Mouse (Mus musculus) fibroblast of lung, adult 2 months (primary cell): ENCODE measurements around the gene Gpr82.

ENCODE experiments used
- DNase-seq: peaks from one replicate; pipeline ENCODE4 v3.0.0-alpha.2; 2011; ENCODE audit warnings: low read depth

Gene Gpr82

GRCm38 (mm10) chrX:13691865-13692264 lies 30.7 kb downstream of the Gpr82 start:
- DNase-seq, result no peak

- DNase-seq, result no peak
Measured at GRCm38 (mm10) chrX:13700681-13701080, 39.5 kb downstream of the Gpr82 start.

- DNase-seq, result no peak
Measured at GRCm38 (mm10) chrX:13705051-13705450, 43.9 kb downstream of the Gpr82 start.

GRCm38 (mm10) chrX:13710174-13710573 lies 49.0 kb downstream of the Gpr82 start:
- DNase-seq, result no peak
